Comparison of ENCODE assay signal across 20 mouse cellular contexts in the genomic region with DNA sequence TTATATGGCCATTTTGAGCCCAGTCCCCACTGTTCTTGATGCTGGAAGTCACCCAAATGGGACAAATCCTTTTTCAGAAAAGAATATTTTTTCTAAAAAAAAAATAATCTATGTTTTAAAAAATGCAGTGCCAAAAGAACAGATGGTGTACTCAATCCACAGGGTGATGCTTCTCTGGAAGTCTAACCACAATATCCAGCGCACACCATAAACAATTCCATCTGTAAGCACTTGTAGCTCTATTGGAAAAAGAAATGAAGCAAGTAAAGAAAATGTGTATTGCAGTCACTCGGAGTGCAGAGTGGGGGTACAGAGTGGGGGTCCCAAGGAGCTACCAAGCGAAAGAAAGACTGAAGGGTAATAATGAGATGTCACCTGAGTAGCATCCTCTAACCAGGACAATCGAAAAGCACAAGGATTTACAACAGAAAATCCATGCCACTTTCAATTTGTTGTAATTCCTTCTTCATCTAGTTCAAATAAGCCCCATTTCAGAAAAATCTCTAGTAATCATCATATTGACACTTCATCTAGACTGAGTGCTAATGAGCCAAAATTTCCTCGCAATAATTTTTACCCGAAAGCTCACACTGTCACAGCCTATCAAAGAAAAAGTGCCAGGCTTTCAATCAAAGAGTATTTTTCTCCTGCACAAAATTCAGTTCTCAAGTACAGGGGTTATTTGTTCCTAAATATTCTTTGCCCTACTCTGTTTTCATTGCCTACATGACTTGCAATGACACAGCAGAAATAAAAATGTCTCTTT.
A peak's percentile ranks its signal among the peaks of the same experiment; 100 is the strongest.
DNase-seq lines count a peak whose midpoint lies in the region; ATAC-seq and TF ChIP-seq lines count a peak whose summit lies in the region.
"Had no signal": no experiment of that assay in that cellular context is flagged by ENCODE, and none has a peak within 500 bp of the region (broad histone marks: within the 10 kb centered on the region; RNA-seq: fewer than 3 reads in every experiment).

No protein-coding gene starts in this region.

- H3K9me3 ChIP-seq in embryonic facial prominence, embryonic 14.5 days (ENCODE audit: control insufficient read depth, low read length), result no peaks in the 10 kb centered on the region
- no peaks in the 10 kb centered on the region for H3K9me3 ChIP-seq in embryonic facial prominence, embryonic 10.5 days
- no peaks in the 10 kb centered on the region for H3K9me3 ChIP-seq in hindbrain, embryonic 11.5 days (ENCODE audit: control insufficient read depth, low read length)
- H3K9me3 ChIP-seq in kidney, embryonic 16.5 days (ENCODE audit: low read length), result no peaks in the 10 kb centered on the region
- H3K9me3 ChIP-seq: embryonic facial prominence, embryonic 13.5 days; heart, embryonic 13.5 days; hindbrain, embryonic 12.5 days; midbrain, embryonic 13.5 days had no signal

- no peaks in the 10 kb centered on the region for H3K4me1 ChIP-seq in embryonic facial prominence, embryonic 14.5 days (ENCODE audit: control insufficient read depth, insufficient read depth, low read length)
- H3K4me1 ChIP-seq in embryonic facial prominence, embryonic 10.5 days, result peaks cover 5% of the 10 kb centered on the region; the same call in 1 of the 2 replicates
- H3K4me1 ChIP-seq in hindbrain, embryonic 11.5 days (replicated peaks; ENCODE audit: control insufficient read depth, insufficient read depth, low read length), result no peaks in the 10 kb centered on the region
- no peaks in the 10 kb centered on the region for H3K4me1 ChIP-seq in kidney, embryonic 16.5 days (ENCODE audit: insufficient read depth, low read length)
- H3K4me1 ChIP-seq: heart, embryonic 13.5 days; hindbrain, embryonic 12.5 days; midbrain, embryonic 13.5 days had no signal

- no peak for ATAC-seq in embryonic facial prominence, embryonic 14.5 days (ENCODE audit: low read depth)
- ATAC-seq in hindbrain, embryonic 11.5 days (ENCODE audit: low FRiP score), result no peak
- no peak for ATAC-seq in kidney, embryonic 16.5 days (ENCODE audit: low FRiP score, low TSS enrichment)
- ATAC-seq: midbrain, embryonic 13.5 days had no signal

- 51% methylated on average over 6 of the region's 6 CpGs for WGBS in embryonic facial prominence, embryonic 14.5 days
- 79% methylated on average over 6 of the region's 6 CpGs for WGBS in embryonic facial prominence, embryonic 10.5 days
- WGBS in hindbrain, embryonic 11.5 days, result 81% methylated on average over 6 of the region's 6 CpGs
- WGBS in kidney, embryonic 16.5 days, result 87% methylated on average over 6 of the region's 6 CpGs

- H3K27me3 ChIP-seq in embryonic facial prominence, embryonic 14.5 days (replicated peaks; ENCODE audit: control insufficient read depth, insufficient read depth, low read length), result no peaks in the 10 kb centered on the region
- no peaks in the 10 kb centered on the region for H3K27me3 ChIP-seq in embryonic facial prominence, embryonic 10.5 days (replicated peaks; ENCODE audit: low read depth, poor library complexity, severe bottlenecking)
- H3K27me3 ChIP-seq in hindbrain, embryonic 11.5 days (ENCODE audit: control insufficient read depth, insufficient read depth, low read length), result no peaks in the 10 kb centered on the region
- H3K27me3 ChIP-seq in kidney, embryonic 16.5 days (ENCODE audit: insufficient read depth, low read length), result no peaks in the 10 kb centered on the region
- H3K27me3 ChIP-seq: embryonic facial prominence, embryonic 13.5 days; heart, embryonic 13.5 days; hindbrain, embryonic 12.5 days; midbrain, embryonic 13.5 days had no signal

- TF ChIP-seq CTCF in layer of hippocampus, adult 2 months (conservative IDR thresholded peaks at IDR 0.05), result no peak

- H3K4me3 ChIP-seq in embryonic facial prominence, embryonic 14.5 days (ENCODE audit: low read depth, low read length), result no peak overlapping the region
- H3K4me3 ChIP-seq in embryonic facial prominence, embryonic 10.5 days, result no peak overlapping the region
- H3K4me3 ChIP-seq in layer of hippocampus, adult 2 months, result no peak overlapping the region
- no peak overlapping the region for H3K4me3 ChIP-seq in hindbrain, embryonic 11.5 days (ENCODE audit: low read depth, low read length)
- H3K4me3 ChIP-seq in kidney, embryonic 16.5 days (ENCODE audit: low read length), result no peak overlapping the region
- H3K4me3 ChIP-seq: embryonic facial prominence, embryonic 13.5 days; heart, embryonic 13.5 days; hindbrain, embryonic 12.5 days; midbrain, embryonic 13.5 days; myocyte had no signal

- no peak overlapping the region for H3K27ac ChIP-seq in embryonic facial prominence, embryonic 14.5 days (replicated peaks; ENCODE audit: low read depth, low read length)
- H3K27ac ChIP-seq in embryonic facial prominence, embryonic 10.5 days (replicated peaks), result no peak overlapping the region
- no peak overlapping the region for H3K27ac ChIP-seq in layer of hippocampus, adult 2 months
- H3K27ac ChIP-seq in hindbrain, embryonic 11.5 days (ENCODE audit: low read depth, low read length), result no peak overlapping the region
- H3K27ac ChIP-seq in kidney, embryonic 16.5 days (ENCODE audit: low read length), result no peak overlapping the region
- H3K27ac ChIP-seq: embryonic facial prominence, embryonic 13.5 days; heart, embryonic 13.5 days; hindbrain, embryonic 12.5 days; kidney, postnatal 0 days; midbrain, embryonic 13.5 days; stomach, postnatal 0 days had no signal

- H3K9ac ChIP-seq in embryonic facial prominence, embryonic 14.5 days (ENCODE audit: low read depth, low read length), result no peak overlapping the region
- no peak overlapping the region for H3K9ac ChIP-seq in hindbrain, embryonic 11.5 days (ENCODE audit: low read depth, low read length)
- H3K9ac ChIP-seq in kidney, embryonic 16.5 days (replicated peaks; ENCODE audit: low read length), result no peak overlapping the region
- H3K9ac ChIP-seq: embryonic facial prominence, embryonic 13.5 days; heart, embryonic 13.5 days; hindbrain, embryonic 12.5 days; midbrain, embryonic 13.5 days had no signal

- H3K36me3 ChIP-seq in embryonic facial prominence, embryonic 14.5 days (ENCODE audit: control insufficient read depth, insufficient read depth, low read length), result no peaks in the 10 kb centered on the region
- no peaks in the 10 kb centered on the region for H3K36me3 ChIP-seq in embryonic facial prominence, embryonic 10.5 days (replicated peaks)
- H3K36me3 ChIP-seq in hindbrain, embryonic 11.5 days (ENCODE audit: control insufficient read depth, insufficient read depth, low read length), result no peaks in the 10 kb centered on the region
- no peaks in the 10 kb centered on the region for H3K36me3 ChIP-seq in kidney, embryonic 16.5 days (ENCODE audit: insufficient read depth, low read length)
- H3K36me3 ChIP-seq: embryonic facial prominence, embryonic 13.5 days; heart, embryonic 13.5 days; hindbrain, embryonic 12.5 days; midbrain, embryonic 13.5 days had no signal

- H3K4me2 ChIP-seq in embryonic facial prominence, embryonic 14.5 days (ENCODE audit: low read depth, low read length), result no peak overlapping the region
- H3K4me2 ChIP-seq in hindbrain, embryonic 11.5 days (replicated peaks; ENCODE audit: low read depth, low read length), result no peak overlapping the region
- H3K4me2 ChIP-seq in kidney, embryonic 16.5 days (replicated peaks; ENCODE audit: low read depth, low read length), result no peak overlapping the region
- H3K4me2 ChIP-seq: embryonic facial prominence, embryonic 13.5 days; heart, embryonic 13.5 days; hindbrain, embryonic 12.5 days; midbrain, embryonic 13.5 days had no signal

- DNase-seq in embryonic facial prominence, embryonic 14.5 days (ENCODE audit: low spot score), result peak; percentile 47
- no peak for DNase-seq in embryonic facial prominence, embryonic 10.5 days (ENCODE audit: low spot score)
- DNase-seq in layer of hippocampus, adult 2 months (ENCODE audit: low spot score in 2 of 2), result peak; percentile 14 to 16
- DNase-seq in layer of hippocampus, adult 9-10 months (ENCODE audit: low spot score), result no peak
- peak; percentile 22 for DNase-seq in cerebellum, adult 11-12 months
- DNase-seq in cerebellum, postnatal 36 days, result peak; percentile 18 to 55
- DNase-seq in hindbrain, embryonic 11.5 days (ENCODE audit: low spot score), result no peak
- DNase-seq: adrenal gland, postnatal 36 days; liver; lung, adult 18-20 months; retina, postnatal 1 day; thymus, postnatal 36 days had no signal

Comparison
In these comparisons a context has a peak if more than half of its experiments do, and no peak if none do; other contexts are left out.
1. DNase-seq: peak in embryonic facial prominence, embryonic 14.5 days (single experiment), layer of hippocampus, adult 2 months (2 of 2), cerebellum, adult 11-12 months (single experiment) and cerebellum, postnatal 36 days (2 of 2); none in embryonic facial prominence, embryonic 10.5 days (single experiment), layer of hippocampus, adult 9-10 months (single experiment) and hindbrain, embryonic 11.5 days (single experiment).